4 mouse cellular contexts compared by ENCODE assay signal in the genomic region with DNA sequence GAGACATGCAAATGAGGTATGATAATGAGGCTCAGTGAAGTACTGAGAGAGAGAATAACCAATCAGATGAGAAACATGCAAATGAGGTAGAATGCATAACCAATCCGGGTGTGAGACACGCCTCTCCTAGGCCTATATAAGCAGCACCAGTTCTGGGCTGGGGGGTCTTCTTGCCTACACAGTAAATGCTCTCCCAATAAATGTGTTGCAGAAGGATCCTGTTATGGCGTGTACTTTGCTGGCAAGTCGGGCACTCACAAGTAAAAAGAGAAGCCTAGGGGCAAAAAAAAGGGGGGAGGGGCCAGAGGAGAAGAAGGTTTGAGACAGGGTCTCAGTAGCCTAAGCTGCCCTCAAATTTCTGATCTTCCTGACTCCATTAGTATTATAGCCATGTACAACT. TPM values are rescaled to one million over a fixed set of nuclear protein-coding genes. Genes with fewer than 3 reads are reported as not detected.
"Had no signal": no experiment of that assay in that cellular context is flagged by ENCODE, and none has a peak within 500 bp of the region (broad histone marks: within the 10 kb centered on the region; RNA-seq: fewer than 3 reads in every experiment).

No protein-coding gene starts in this region.

RNA-seq across cellular contexts. Expression of a gene that starts 20.9 kb away (rescaled TPM):
- total RNA-seq: common myeloid progenitor, adult 5-6 weeks; gastrocnemius, postnatal 25 days; granulocyte monocyte progenitor cell, adult 5-6 weeks had no signal
- polyA plus RNA-seq: erythroblast, embryonic 14.5 days had no signal
